Mouse (Mus musculus) common myeloid progenitor, adult 5-6 weeks (primary cell): Measurements from ENCODE around the gene Cyp4f14. TPM values are rescaled to one million over a fixed set of nuclear protein-coding genes. Genes with fewer than 3 reads are reported as not detected.
A peak's percentile ranks its signal among the peaks of the same experiment; 100 is the strongest.

Source experiments
- ATAC-seq: replicated peaks from 2 replicates; pipeline ENCODE4 v1.8.0; 2016; ENCODE audit warnings: low read depth, mild to moderate bottlenecking, moderate TSS enrichment, inconsistent platforms; ENCODE audit not compliant: poor library complexity, severe bottlenecking
- total RNA-seq: library from RNA; stranded (forward); fragments of 200-1000, 187-1606 nt; gene quantifications from 2 replicates; pipeline ENCODE4 v1.2.3, GENCODE M21; 2017

Cyp4f14 gene
- not detected in 2 replicates for total RNA-seq

DNA sequence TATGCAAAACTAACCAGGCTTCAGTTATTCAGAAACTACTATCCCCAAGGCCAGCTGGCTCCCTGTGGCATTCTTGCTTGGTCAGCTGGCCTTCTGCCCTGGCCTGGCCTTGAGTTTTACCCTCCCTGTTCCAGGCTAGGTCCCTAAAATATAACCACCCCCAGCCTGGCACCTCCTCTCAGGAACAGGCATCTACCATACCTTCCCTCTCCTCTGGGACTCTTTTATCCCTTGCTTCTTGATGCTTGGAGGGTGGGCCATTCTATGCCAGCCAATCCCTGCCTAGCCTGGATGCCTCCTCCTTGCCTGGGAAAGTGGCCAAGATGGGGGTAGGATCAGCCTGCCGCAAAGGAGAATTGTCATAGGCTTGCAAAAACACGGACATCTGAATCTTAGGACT lies at the start of gene Cyp4f14:
TSS of gene Cyp4f14 (minus strand) at position 212 of the 400 bp plus-strand sequence.
- ATAC-seq = no peak

DNA sequence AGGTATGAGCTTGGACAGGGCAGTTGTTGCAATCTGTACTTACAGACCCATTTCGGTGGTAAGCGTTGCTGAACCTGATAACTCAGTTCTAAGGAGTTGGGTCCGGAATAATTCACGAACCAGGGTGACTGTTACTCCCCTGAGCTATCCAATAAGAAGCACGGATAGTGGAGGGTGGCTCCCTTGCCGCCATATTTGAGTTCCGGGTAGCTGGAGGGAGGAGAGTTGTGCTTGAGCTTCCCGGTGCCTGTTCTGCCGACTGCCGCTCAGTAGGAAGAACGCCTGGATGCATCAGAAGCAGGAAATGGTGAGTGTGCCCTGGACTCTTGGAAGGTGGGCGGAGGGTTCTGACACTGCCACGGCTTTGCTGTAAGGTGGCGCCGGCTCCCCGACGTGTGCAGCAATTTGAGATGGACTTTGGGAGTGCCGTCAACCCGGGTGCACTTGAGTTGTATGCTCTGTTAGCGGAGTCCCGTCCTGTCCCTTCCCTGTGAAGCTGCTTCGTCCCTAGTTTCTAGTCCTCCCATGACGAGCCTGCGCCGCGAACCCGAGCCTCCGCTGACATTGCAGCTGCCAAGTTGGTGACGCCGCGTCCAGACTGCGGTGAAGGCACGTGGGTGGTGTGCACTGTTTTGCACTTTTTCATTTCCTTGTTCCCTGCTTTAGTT lies 48.6 kb upstream of the Cyp4f14 start, which contains the start of gene Zfp472:
TSS of gene Zfp472 (plus strand) at position 192 of the 668 bp plus-strand sequence.
- ATAC-seq = peak; percentile 99

DNA sequence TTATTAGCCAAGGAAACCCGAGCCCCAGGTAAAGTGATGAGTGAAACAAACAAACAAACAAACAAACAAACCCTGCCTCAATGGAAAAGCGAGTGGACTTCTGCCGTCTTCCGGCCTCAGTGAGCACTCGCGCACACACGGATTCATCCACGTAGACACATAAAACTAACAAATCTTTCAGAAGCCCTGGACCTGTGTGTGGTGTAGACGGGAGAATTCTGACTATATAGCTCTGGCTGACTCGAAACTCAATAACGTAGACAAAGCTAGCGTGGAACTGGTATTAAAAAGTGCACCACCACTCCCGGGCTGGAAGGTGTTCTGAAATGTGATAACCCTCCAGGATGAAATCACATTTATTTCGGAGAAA lies 48.1 kb upstream of the Cyp4f14 start:
- ATAC-seq = peak; percentile 17

DNA sequence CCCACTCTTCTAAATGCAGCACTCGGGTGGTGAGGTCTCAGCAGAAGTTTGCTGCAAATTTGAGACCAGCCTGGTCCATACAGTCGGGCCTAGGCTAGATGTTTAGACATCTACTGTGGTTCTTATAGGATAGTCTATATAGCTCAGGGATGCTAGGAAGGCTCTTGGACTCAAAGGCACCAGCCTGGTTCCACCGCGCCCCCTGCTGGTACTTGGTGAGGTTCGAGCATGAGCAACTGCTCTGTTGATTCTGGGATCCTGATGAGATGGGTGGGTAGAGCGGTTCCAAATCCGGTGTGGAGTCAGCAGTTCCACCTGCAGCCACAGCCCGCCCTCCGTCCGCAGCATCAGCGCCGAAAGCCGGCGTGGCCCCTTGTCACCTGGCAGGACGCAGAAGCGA lies 34.3 kb upstream of the Cyp4f14 start:
- ATAC-seq = peak; percentile 60

DNA sequence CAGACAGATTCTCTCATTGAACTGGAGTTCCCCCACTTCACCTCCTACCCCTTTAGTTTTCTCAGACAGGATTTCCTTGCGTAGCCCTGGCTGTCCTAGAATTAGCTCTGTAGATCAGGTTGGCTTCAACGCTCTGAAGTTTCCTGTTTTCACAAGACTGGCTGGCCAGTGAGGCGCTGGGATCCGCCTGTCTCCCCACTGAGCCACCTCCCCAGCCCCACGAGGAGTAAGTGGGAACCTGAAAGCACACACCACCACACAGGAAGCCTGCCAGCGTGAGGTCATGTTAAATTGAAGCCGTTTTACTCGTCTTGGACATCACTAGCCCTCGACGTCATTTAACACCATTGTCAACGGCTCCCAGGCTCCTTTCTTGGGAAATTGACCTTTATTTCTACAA lies 33.9 kb upstream of the Cyp4f14 start:
- no peak for ATAC-seq

DNA sequence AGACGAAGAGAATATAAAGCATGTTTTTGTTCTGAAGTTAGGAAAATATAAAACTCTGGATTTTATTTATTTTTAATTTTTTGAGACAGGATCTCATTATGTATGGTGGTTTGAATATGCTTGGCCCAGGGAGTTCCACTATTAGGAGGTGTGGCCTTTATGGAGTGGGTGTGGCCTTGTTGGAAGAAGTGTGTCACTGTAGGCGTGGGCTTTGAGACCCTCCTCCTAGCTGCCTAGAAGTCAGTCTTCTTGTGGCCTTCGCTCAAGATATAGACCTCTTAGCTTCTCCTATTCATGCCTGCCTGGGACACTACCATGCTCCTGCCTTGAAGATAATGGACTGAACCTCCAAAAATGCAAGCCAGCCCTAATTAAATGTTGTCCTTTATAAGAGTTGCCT lies 33.0 kb upstream of the Cyp4f14 start:
- no peak for ATAC-seq

DNA sequence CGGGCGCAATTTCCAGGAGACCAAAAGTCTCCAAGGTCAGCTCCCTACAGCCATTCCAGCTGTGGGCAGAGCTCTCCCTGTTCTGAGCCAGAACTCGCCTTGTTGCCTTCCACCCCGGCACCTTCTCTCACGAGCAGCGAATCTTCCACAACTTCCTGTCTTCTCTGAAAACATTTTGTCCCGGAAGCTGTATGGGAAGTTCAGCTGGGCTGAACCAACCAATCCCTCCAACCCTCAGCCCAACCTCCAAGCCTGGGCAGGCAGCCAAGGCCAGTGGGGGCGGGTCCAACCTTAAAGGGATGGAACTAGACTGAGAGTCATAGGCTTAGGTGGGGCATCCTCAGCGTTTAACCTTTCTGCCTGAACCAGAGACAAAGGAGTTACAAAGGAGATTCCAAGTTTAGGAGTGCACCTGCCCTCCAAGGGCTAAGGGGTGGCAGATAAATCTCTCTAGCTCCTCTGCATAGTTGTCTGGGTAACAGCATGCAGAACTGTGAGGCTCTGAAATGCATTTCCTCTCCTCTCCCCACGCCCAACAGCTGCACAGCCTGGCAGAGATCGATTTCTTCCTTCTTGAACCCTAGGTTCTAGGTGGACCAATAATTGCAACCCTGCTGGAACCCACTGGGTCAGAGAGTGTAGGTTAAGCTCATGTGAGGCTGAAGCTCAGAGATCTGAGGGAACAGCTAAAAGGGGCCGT lies 30.2 kb upstream of the Cyp4f14 start, which contains the start of gene Cyp4f13:
TSS of gene Cyp4f13 (minus strand) at position 188 of the 700 bp plus-strand sequence.
- ATAC-seq = peak; percentile 90

DNA sequence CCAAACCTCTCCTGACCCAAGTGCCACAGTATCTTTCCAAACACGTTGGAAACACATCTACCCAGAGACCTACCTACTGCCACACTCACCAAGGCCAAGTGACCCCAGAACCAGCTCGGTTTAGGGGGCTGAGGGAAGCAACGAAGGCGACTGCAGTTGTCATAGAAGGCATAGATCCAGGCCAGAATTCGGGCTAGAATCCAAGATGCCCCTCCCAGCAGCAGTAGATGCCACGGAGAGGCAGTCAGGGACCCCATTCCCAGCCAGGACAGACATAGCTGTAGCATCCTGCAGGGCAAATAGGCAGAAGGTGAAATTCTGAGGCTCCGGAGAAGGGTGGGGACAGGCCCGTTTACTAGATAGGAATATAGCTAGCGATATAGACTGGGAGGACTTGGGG lies 29.6 kb upstream of the Cyp4f14 start:
- ATAC-seq = no peak

DNA sequence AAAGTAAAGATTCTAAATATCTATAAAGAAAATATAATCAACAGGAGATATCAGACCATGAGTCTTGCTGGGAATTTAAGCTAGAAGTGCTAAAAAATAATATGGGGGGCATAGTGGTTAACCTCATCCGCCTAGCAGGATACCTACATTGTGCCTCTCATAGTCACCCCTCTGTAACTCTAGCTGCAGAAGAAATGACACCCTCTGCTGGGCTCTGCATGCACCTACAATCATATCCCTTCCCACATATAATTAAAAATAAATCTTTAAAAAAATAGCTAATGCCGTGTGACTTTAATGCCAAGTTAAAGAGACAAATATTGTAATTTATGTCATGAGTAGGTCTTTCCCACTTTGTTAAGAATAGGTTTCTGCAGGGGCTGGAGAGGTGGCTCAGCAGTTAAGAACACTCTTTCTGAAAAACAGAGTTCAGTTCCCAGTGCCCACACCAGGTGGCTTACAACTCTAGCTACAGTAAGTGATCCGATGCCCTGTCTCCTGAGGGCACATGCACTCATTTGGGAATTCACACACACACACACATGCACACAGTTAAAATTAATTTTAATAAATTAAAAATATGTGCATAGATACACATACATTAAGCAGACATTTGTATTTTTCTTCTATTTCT lies 27.4 kb upstream of the Cyp4f14 start:
- ATAC-seq = 0 out of 2 replicates have a peak, but pooled peaks have one; percentile 45

DNA sequence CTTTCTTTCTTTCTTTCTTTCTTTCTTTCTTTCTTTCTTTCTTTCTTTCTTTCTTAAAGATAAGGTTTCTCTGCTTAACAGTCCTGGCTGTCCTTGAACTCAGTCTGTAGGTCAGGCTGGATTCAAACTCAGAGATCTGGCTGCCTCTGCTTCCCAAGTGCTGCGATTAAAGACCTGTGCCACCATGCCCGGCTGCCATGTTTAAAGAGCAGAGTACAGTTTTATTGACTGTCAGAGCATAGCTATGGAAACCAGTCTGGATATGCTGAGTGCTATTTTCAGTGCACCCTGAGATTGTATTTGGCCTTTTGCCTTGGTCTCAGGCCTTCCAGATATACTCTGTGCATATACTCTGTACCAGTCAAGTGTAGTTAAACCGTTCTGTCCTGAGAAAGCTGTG lies 26.5 kb upstream of the Cyp4f14 start:
- no peak for ATAC-seq

DNA sequence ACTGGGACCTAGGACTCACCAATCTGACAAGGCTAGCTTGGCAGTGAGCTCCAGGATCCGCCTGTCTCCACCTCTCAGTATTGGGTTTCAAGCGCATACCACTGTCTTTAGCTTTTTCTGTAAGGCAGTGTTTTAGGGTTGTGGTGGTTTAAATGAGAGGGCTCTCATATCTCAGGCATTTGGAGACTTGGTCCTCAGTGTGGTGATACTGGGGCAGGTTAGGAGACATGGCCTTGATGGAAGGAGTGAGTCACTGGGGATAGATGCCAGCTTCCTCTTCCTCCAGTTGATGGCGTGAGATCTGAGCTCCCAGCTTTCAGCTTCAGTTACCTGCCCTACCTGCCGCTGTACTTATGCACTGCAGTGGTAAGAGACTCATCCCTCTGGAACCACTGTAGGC lies 22.7 kb upstream of the Cyp4f14 start:
- no peak for ATAC-seq

DNA sequence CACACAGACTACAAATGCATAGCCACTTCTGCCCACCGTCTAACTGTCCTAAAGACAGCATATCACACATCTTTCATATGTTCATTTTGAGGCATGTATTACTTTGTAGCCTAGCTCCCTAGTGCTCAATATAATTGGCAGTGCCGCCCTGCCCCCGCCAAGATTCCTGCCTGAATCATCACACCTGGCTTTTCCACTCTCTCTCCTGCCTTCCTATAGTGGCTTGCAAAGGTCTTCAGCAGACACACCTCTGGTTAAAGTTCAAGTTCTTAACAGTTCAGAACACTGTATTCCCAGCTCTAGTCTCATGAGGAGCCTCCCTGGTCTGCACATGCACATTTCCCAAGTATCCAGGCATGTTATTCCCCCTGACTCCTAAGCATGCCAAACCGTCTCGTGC lies 10.7 kb upstream of the Cyp4f14 start:
- no peak for ATAC-seq

DNA sequence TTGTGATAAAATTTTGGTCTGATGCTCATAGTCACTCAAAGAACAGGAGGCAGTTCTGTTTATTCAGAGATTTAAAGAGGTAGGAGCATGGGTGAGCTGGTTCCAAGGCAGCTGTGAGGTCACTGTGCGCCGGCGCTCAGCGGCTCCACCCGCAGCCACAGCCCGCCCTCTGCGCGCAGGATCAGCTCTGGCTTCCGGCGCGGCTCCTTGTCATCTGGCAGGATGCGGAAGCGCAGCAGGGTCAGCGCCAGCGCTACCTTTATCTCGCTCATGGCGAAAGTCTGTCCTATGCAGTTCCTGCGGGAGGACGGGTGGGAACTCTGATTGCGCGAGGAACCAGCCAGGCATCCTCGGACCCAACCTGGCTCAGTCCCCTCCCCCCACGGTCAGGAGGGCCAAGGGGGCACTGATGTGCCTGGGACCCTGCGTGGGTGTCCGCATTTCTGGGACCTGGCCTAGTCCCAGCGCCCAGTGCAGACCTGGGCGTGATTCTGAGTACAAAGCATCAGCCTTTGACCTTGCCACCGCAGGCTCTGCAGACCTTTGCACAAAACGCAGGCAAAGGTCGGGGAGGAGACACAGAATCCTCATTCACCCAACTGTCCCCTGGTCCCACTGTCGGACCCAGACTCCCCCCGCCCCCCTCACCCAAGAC lies 7.6 kb upstream of the Cyp4f14 start:
- peak; percentile 87 for ATAC-seq

DNA sequence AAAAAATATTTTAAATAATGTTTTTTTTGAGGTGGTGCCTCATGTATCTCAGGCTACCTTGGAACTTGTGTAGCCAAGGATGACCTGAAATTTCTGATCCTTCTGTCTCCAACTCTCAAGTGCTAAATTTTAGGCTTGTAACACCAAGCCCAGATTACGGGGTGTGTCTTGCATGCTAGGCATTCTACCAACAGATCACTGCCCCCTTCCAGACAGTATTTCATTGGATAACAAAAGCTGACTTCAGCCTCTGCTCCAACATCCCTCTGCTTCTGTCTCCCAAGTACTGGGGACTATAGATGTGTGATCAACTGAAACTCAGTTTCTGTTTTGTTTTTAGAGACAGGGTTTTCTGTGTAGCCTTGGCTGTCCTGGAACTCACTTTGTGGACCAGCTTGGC lies 6.5 kb upstream of the Cyp4f14 start:
- no peak for ATAC-seq

DNA sequence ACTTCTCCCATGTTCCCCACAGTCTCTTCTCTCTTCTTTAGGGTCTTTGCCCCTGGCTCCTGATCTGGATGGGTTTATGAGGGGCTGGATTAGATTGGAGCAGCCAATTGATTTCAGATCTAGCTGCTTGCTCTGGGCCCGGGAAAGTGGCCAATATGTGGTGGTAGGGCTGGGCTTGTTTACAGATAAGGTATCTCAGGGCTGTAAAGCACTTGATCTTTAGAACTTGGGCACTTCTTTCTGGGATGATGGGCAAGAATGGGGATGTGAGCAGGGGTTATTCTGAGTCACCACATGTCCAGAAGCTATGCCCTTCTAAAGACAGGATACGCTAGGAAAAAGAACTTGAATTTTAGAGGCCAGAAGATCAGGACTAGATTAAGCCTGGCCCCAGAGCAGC lies 2.0 kb upstream of the Cyp4f14 start:
- no peak for ATAC-seq

DNA sequence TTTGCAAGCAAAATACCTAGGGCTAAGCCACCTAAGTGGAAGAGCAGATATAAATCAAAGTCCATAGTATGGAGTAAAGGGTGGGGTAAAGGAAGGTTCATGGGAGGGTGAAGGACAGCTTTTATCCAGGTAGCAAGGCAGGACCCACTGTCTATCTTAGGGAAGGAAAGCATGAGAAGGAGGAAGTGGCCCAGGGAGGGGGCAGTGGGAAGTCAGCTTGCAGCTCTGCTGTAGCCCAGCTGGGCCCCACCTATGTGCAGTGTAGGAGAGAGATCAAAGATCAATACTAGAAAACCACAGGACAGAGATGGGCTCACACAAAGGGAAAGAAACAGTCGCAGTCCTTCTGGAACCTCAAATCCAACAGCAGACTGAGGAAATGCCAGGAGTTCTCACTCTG lies 1.1 kb downstream of the Cyp4f14 start:
- no peak for ATAC-seq

DNA sequence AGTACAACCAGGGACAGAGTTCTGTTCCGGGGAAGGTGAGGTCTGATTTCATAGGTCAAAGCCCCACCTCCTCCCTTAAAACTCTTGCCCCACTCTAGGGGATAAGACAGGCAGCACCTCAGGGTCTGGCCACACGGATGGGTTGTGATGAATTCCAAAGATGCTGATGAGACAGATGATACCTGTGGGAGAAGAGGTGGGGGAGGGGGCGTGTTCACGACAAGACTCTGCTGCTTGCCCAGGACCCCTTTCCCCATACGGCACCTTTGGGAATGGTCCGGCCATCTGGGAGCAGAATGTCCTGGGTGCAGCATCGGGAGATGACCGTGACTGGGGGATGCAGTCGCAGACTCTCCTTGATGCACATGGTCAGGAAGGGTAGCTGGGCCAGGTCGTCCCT lies 11.0 kb downstream of the Cyp4f14 start:
- ATAC-seq = no peak

DNA sequence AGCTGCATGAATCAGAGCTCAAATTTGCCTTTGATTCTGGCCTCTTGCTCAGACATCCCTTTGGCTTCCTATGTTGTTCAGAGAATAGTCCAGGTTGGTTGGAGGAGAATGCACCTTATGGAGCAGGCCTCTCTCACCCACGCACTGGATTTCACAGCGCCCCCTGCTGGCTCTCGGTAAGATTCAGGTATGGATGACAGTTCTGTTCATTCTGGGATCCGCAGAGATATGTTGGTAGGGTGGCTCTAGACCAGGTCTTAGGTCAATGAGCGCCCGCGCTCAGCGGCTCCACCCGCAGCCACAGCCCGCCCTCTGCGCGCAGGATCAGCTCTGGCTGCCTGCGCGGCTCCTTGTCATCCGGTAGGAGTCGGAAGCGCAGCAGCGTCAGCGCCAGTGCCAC lies 11.9 kb downstream of the Cyp4f14 start:
- ATAC-seq = peak; percentile 63

DNA sequence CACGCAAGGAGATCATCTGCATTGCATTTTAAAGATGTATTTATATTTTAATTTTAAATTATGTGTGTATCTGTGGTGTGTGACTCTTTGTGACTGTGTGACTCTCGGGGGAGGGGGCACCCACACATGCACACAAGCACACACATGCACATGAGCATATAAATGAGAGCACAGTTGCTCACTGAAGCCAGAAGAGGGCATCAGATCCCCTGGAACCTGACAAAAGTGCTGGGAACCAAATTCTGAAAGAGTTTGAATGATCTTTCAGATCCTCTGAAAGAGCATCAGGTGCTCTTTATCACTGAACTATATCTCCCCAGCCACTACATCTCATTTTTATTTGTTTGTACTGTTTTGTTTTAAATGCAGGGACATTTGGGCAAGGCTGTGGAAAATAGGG lies 12.7 kb downstream of the Cyp4f14 start:
- ATAC-seq = 0 out of 2 replicates have a peak, but pooled peaks have one; percentile 36

DNA sequence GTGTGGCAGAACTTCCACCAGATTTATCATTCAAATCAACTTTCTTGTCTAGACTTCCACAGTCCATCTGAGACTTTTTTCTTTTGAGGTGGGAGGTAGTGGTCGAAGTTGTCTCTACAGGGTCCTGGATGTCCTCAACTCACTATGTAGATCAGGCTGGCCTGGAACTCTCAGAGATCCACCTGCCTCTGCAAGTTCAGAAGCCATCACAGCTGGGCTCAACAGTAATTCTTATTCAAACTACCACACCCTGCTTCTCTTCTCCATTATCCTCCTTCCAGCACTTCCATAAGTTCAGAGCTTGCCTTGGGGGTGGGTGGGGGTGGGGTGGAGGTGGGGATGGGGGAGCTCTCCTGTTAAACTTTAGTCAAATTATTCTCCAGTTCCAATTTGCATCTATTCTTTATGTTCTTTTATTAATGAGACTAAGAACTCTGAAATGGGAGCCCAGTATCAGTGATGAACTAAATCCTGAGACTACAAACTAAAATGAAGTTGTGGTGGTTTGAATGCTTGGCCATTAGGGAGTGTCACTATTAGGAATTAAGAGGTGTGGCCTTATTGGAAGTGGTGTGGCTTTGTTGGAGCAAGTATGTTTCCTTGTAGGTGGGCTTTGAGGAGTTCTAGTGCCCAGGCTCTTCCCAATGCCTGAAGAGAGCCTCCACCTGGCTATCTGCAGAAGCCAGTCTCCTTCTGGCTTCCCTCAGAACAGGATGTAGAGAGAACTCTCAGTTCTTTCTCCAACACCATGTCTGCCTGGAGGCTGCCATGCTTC lies 15.2 kb downstream of the Cyp4f14 start:
- ATAC-seq = no peak
